11 mouse cellular contexts compared by ENCODE assay signal in genomic region chr17:4516846-4517245, GRCm38 (mm10).
DNase-seq lines count a peak whose midpoint lies in the region; ATAC-seq and TF ChIP-seq lines count a peak whose summit lies in the region.
"Had no signal": no experiment of that assay in that cellular context is flagged by ENCODE, and none has a peak within 500 bp of the region (broad histone marks: within the 10 kb centered on the region; RNA-seq: fewer than 3 reads in every experiment).

No protein-coding gene starts in this region.

- no peaks in the 10 kb centered on the region for H3K27me3 ChIP-seq in hindbrain, postnatal 0 days (ENCODE audit: insufficient read depth, low read length)
- no peaks in the 10 kb centered on the region for H3K27me3 ChIP-seq in hindbrain, embryonic 11.5 days (ENCODE audit: control insufficient read depth, insufficient read depth, low read length)
- H3K27me3 ChIP-seq in intestine, embryonic 15.5 days (replicated peaks), result no peaks in the 10 kb centered on the region
- H3K27me3 ChIP-seq: heart, embryonic 13.5 days; lung, embryonic 15.5 days had no signal

- WGBS in hindbrain, postnatal 0 days, result 34% methylated on average over 3 of the region's 3 CpGs
- 78% methylated on average over 3 of the region's 3 CpGs for WGBS in hindbrain, embryonic 11.5 days
- 61% methylated on average over 3 of the region's 3 CpGs for WGBS in intestine, embryonic 15.5 days

- H3K4me2 ChIP-seq in hindbrain, postnatal 0 days (ENCODE audit: low read depth, low read length), result no peak overlapping the region
- H3K4me2 ChIP-seq in hindbrain, embryonic 11.5 days (replicated peaks; ENCODE audit: low read depth, low read length), result no peak overlapping the region
- H3K4me2 ChIP-seq in intestine, embryonic 15.5 days (replicated peaks), result no peak overlapping the region
- H3K4me2 ChIP-seq: heart, embryonic 13.5 days; lung, embryonic 15.5 days had no signal

- DNase-seq in cerebellum, adult 9-10 months, result peak; percentile 13
- no peak for DNase-seq in cerebellum, postnatal 4 days (ENCODE audit: low spot score in 2 of 2)
- DNase-seq in hindbrain, postnatal 0 days (ENCODE audit: low spot score), result peak; percentile 74
- no peak for DNase-seq in hindbrain, embryonic 11.5 days (ENCODE audit: low spot score)
- DNase-seq in cerebellum, postnatal 36 days, result peak; percentile 6 to 10
- peak; percentile 30 to 45 for DNase-seq in layer of hippocampus, postnatal 14 days (ENCODE audit: low spot score in 2 of 2)
- DNase-seq in thymus, postnatal 36 days, result no peak
- DNase-seq: kidney, adult 18-20 months had no signal

- no peak for TF ChIP-seq CTCF in hindbrain, postnatal 0 days (IDR thresholded peaks at IDR 0.05; ENCODE audit: low read depth)

- H3K9me3 ChIP-seq in hindbrain, postnatal 0 days (ENCODE audit: low read length), result no peaks in the 10 kb centered on the region
- H3K9me3 ChIP-seq in hindbrain, embryonic 11.5 days (ENCODE audit: control insufficient read depth, low read length), result no peaks in the 10 kb centered on the region
- no peaks in the 10 kb centered on the region for H3K9me3 ChIP-seq in intestine, embryonic 15.5 days
- H3K9me3 ChIP-seq: heart, embryonic 13.5 days; lung, embryonic 15.5 days had no signal

- 0 out of 2 replicates have a peak overlapping the region, but pooled peaks have one; percentile 32 for H3K27ac ChIP-seq in hindbrain, postnatal 0 days
- H3K27ac ChIP-seq in hindbrain, embryonic 11.5 days (ENCODE audit: low read depth, low read length), result no peak overlapping the region
- no peak overlapping the region for H3K27ac ChIP-seq in intestine, embryonic 15.5 days
- H3K27ac ChIP-seq: heart, embryonic 13.5 days; lung, embryonic 15.5 days had no signal

- no peaks in the 10 kb centered on the region for H3K36me3 ChIP-seq in hindbrain, postnatal 0 days (ENCODE audit: insufficient read depth, low read length)
- no peaks in the 10 kb centered on the region for H3K36me3 ChIP-seq in hindbrain, embryonic 11.5 days (ENCODE audit: control insufficient read depth, insufficient read depth, low read length)
- H3K36me3 ChIP-seq in intestine, embryonic 15.5 days, result no peaks in the 10 kb centered on the region
- H3K36me3 ChIP-seq: heart, embryonic 13.5 days; lung, embryonic 15.5 days had no signal

- no peak overlapping the region for H3K9ac ChIP-seq in hindbrain, postnatal 0 days (replicated peaks; ENCODE audit: low read length)
- no peak overlapping the region for H3K9ac ChIP-seq in hindbrain, embryonic 11.5 days (ENCODE audit: low read depth, low read length)
- H3K9ac ChIP-seq in intestine, embryonic 15.5 days, result no peak overlapping the region
- H3K9ac ChIP-seq: heart, embryonic 13.5 days; lung, embryonic 15.5 days had no signal

- ATAC-seq in hindbrain, postnatal 0 days, result no peak
- no peak for ATAC-seq in hindbrain, embryonic 11.5 days (ENCODE audit: low FRiP score)
- ATAC-seq in intestine, embryonic 15.5 days, result no peak

- H3K4me1 ChIP-seq in hindbrain, postnatal 0 days (ENCODE audit: insufficient read depth, low read length), result peaks cover 5% of the 10 kb centered on the region; the same call in 1 of the 2 replicates
- H3K4me1 ChIP-seq in hindbrain, embryonic 11.5 days (replicated peaks; ENCODE audit: control insufficient read depth, insufficient read depth, low read length), result no peaks in the 10 kb centered on the region
- H3K4me1 ChIP-seq in intestine, embryonic 15.5 days (replicated peaks), result no peaks in the 10 kb centered on the region
- H3K4me1 ChIP-seq: heart, embryonic 13.5 days; lung, embryonic 15.5 days had no signal

- no peak overlapping the region for H3K4me3 ChIP-seq in hindbrain, postnatal 0 days (ENCODE audit: low read length)
- no peak overlapping the region for H3K4me3 ChIP-seq in hindbrain, embryonic 11.5 days (ENCODE audit: low read depth, low read length)
- no peak overlapping the region for H3K4me3 ChIP-seq in intestine, embryonic 15.5 days (replicated peaks)
- H3K4me3 ChIP-seq: heart, embryonic 13.5 days; lung, embryonic 15.5 days had no signal

Comparison
In these comparisons a context has a peak if more than half of its experiments do, and no peak if none do; other contexts are left out.
1. DNase-seq: peak in cerebellum, adult 9-10 months (single experiment), hindbrain, postnatal 0 days (single experiment), cerebellum, postnatal 36 days (2 of 2) and layer of hippocampus, postnatal 14 days (2 of 2); none in cerebellum, postnatal 4 days (0 of 2), hindbrain, embryonic 11.5 days (single experiment) and thymus, postnatal 36 days (0 of 2).